Mouse (Mus musculus) 3134 (cell line): ENCODE data around the gene Rnf212b.

Experiments used
- DNase-seq: peaks from one replicate; pipeline ENCODE4 v3.0.0-alpha.2; 2011; ENCODE audit warnings: low spot score; ENCODE audit not compliant: insufficient read length; ENCODE audit errors: extremely low read depth

Gene Rnf212b

GRCm38 (mm10) chr14:54868026-54868425 lies 54.1 kb downstream of the Rnf212b start:
- no peak for DNase-seq

- DNase-seq: no peak
Observed at GRCm38 (mm10) chr14:54870861-54871260, 56.9 kb downstream of the Rnf212b start, which contains the start of gene Homez. Gene Homez, minus strand, starts transcription at chr14:54870961.

- DNase-seq: no peak
Observed at GRCm38 (mm10) chr14:54874165-54874564, 60.2 kb downstream of the Rnf212b start.

DNA sequence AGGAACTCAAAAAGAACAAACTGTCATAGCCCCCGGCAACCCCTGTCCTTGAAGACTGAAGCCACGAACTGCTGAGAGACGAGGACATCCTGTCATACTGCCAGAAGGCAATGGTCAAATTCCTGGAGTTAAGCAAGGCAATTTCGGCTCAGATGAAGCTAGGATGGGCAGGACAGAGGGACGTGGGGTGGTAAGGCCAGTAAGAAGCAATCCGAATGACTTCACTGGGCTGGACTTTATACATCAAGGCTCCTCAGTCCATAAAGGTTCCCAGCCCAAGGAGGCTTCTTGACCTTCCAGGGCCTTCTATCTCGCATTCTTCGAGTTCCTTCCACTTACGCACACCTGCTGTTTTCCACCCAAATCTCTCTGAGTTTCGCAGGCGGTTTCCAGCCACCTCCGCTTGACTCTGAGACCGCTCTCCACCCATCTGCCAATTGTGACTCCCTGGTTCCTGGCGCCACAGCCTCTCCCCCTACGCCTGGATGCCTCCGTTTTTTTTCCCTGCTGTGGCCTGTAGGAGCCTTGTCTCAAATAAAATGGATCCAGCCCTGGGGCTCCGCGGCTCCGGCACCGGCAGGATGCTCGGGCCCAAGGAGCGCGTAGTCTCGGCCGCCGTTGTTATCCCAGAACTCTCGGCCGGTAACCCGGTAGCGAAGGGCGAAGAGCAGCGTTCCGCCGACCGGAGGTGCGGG lies 62.0 kb downstream of the Rnf212b start:
- no peak for DNase-seq

GRCm38 (mm10) chr14:54876539-54877047 lies 62.7 kb downstream of the Rnf212b start:
- DNase-seq: peak; percentile 92

- DNase-seq: no peak
Observed at GRCm38 (mm10) chr14:54877048-54877715, 63.2 kb downstream of the Rnf212b start, which contains the start of gene Ppp1r3e. Gene Ppp1r3e, minus strand, starts transcription at chr14:54877550.

GRCm38 (mm10) chr14:54883154-54884021 lies 69.4 kb downstream of the Rnf212b start, which contains the start of the genes Bcl2l2 and Gm20521:
Gene Bcl2l2, plus strand, starts transcription at chr14:54883377.
Gene Gm20521, plus strand, starts transcription at chr14:54883441.
- DNase-seq: peak; percentile 90

DNA sequence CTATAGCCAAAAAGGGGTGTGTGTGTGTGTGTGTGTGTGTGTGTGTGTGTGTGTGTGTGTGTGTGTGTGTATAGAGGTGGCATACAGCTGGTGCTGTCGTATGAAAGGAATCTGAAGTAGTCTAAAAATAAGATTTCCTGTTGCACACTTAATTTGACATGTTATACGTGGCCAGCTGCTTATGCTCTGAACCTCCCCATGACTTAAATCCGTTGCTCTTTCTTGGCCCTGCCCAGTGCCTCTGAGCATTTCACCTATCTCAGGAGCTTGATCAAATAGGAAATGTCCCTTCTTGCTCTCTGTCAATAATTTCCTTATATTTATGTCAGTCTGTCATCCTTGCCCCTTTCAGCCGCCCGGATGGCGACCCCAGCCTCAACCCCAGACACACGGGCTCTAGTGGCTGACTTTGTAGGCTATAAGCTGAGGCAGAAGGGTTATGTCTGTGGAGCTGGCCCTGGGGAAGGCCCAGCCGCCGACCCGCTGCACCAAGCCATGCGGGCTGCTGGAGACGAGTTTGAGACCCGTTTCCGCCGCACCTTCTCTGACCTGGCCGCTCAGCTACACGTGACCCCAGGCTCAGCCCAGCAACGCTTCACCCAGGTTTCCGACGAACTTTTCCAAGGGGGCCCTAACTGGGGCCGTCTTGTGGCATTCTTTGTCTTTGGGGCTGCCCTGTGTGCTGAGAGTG lies 70.2 kb downstream of the Rnf212b start:
- DNase-seq: no peak

GRCm38 (mm10) chr14:54885309-54885708 lies 71.4 kb downstream of the Rnf212b start:
- no peak for DNase-seq

DNA sequence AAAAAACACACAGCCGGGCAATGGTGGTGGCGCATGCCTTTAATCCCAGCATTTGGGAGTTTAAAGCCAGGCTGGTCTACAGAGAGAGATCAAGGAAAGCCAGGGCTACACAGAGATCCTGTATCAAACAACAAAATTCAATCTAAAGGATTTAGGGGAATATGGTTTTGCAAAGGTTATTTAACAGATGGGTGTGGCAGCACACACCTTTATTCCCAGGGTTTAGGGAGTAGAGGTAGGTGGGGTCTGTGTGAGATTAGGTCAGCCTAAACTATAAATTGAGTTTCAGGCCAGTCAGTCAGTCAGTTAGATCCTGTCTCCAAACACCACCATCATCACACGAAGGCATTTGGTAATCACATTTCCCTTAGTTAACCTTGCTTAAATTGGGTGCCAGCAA lies 78.3 kb downstream of the Rnf212b start, which contains the start of gene Pabpn1:
TSS of gene Pabpn1 (plus strand) at position 301 of the 400 bp plus-strand sequence.
- DNase-seq: no peak

GRCm38 (mm10) chr14:54893651-54894181 lies 79.8 kb downstream of the Rnf212b start:
- DNase-seq: peak; percentile 93

- peak; percentile 66 for DNase-seq
Observed at GRCm38 (mm10) chr14:54894296-54895151, 80.6 kb downstream of the Rnf212b start.

- no peak for DNase-seq
Observed at GRCm38 (mm10) chr14:54897445-54897844, 83.5 kb downstream of the Rnf212b start.

GRCm38 (mm10) chr14:54900383-54900782 lies 86.4 kb downstream of the Rnf212b start:
- DNase-seq: no peak

DNA sequence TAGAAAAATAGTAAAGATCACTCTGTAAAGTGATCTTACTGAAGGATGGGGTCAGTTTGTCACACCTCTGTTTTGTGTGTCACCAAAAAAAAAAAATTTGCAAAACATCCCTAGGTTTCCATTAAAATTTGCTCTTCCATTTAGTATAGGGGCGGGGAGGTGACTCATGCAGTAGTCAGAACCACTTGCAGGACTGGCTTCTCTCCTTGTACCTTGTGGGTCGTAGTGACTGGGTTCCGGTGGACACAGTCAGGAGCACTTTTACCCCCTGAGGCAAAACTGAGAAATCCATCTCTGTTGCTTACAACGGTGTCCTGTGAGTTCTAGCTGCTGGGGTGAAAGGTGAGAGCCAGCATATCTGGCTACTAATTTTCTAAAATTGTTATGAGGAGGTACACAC lies 89.7 kb downstream of the Rnf212b start:
- DNase-seq: peak; percentile 38
